ENCODE assay signal across 26 mouse cellular contexts in the genomic region with DNA sequence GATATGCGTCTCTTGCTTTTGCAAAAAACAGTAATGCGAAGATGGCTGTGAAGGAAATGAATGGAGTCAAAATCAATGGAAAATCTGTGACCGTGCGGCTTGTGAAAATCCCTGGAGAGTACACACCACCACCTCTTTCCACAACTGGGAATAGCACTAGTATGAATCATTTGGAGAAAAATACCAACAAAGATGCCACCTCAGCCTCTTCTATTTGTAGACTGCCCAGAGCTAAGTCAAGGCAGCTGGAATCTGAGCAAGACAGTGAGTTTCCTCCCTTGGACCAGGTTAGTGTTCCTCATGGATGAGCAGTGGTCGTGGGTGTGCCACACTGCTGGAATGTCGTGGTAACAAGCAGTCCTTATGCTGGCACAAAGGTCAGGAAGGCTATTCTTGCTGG. TPM values are rescaled to one million over a fixed set of nuclear protein-coding genes. Genes with fewer than 3 reads are reported as not detected.
DNase-seq lines count a peak whose midpoint lies in the region; ATAC-seq lines count a peak whose summit lies in the region.
"Had no signal": no experiment of that assay in that cellular context is flagged by ENCODE, and none has a peak within 500 bp of the region (broad histone marks: within the 10 kb centered on the region; RNA-seq: fewer than 3 reads in every experiment).

No protein-coding gene starts in this region.

- no peaks in the 10 kb centered on the region for H3K27me3 ChIP-seq in heart, embryonic 12.5 days (replicated peaks)
- H3K27me3 ChIP-seq: embryonic facial prominence, embryonic 13.5 days; embryonic facial prominence, embryonic 15.5 days; forebrain, embryonic 12.5 days; Patski had no signal

- ATAC-seq in heart, embryonic 12.5 days (ENCODE audit: insufficient number of reproducible peaks, low FRiP score): no peak
- ATAC-seq: activated CD4-positive, CD25-positive, alpha-beta regulatory T cell, adult 4 months; forebrain, embryonic 14.5 days; forebrain, embryonic 16.5 days; Patski had no signal

- no peak overlapping the region for H3K9ac ChIP-seq in heart, embryonic 12.5 days
- H3K9ac ChIP-seq: embryonic facial prominence, embryonic 13.5 days; embryonic facial prominence, embryonic 15.5 days; forebrain, embryonic 12.5 days had no signal

- no peak overlapping the region for H3K4me3 ChIP-seq in heart, embryonic 12.5 days
- H3K4me3 ChIP-seq: embryonic facial prominence, embryonic 13.5 days; embryonic facial prominence, embryonic 15.5 days; erythroblast, embryonic 14.5 days; forebrain, embryonic 10.5 days; forebrain, embryonic 12.5 days had no signal

- H3K9me3 ChIP-seq in heart, embryonic 12.5 days (replicated peaks): no peaks in the 10 kb centered on the region
- H3K9me3 ChIP-seq: embryonic facial prominence, embryonic 13.5 days; embryonic facial prominence, embryonic 15.5 days; forebrain, embryonic 10.5 days; forebrain, embryonic 12.5 days had no signal

- H3K4me1 ChIP-seq in heart, embryonic 12.5 days (replicated peaks): peaks cover 12% of the 10 kb centered on the region; the same call in 1 of the 2 replicates
- H3K4me1 ChIP-seq: embryonic facial prominence, embryonic 13.5 days; embryonic facial prominence, embryonic 15.5 days; forebrain, embryonic 10.5 days; forebrain, embryonic 12.5 days had no signal

- 78% methylated on average over 6 of the region's 6 CpGs for WGBS in heart, embryonic 12.5 days

- peak; percentile 61 for DNase-seq in heart, adult 11 months
- peak; percentile 42 for DNase-seq in 3T3-L1 (ENCODE audit: low read depth, low spot score)
- peak; percentile 29 for DNase-seq in brain, adult 2 months (ENCODE audit: low read depth, low spot score)
- DNase-seq in adrenal gland, postnatal 10 days: no peak
- DNase-seq in urinary bladder, postnatal 25 days (ENCODE audit: low spot score): no peak
- DNase-seq: adrenal gland, adult 8-10 months; adrenal gland, postnatal 25 days; cerebellum, adult 11-12 months; cerebellum, adult 8-10 months; cerebellum, adult 9-11 months; cerebellum, postnatal 14 days; cerebellum, postnatal 36 days; embryo, embryonic 11 days had no signal

- H3K4me2 ChIP-seq in heart, embryonic 12.5 days: no peak overlapping the region
- H3K4me2 ChIP-seq: embryonic facial prominence, embryonic 13.5 days; embryonic facial prominence, embryonic 15.5 days; forebrain, embryonic 12.5 days had no signal

- no peaks in the 10 kb centered on the region for H3K36me3 ChIP-seq in heart, embryonic 12.5 days
- H3K36me3 ChIP-seq: embryonic facial prominence, embryonic 13.5 days; embryonic facial prominence, embryonic 15.5 days; forebrain, embryonic 10.5 days; forebrain, embryonic 12.5 days had no signal

- H3K27ac ChIP-seq in heart, embryonic 12.5 days (ENCODE audit: poor library complexity, severe bottlenecking): no peak overlapping the region
- H3K27ac ChIP-seq: embryonic facial prominence, embryonic 13.5 days; embryonic facial prominence, embryonic 15.5 days; forebrain, embryonic 10.5 days; forebrain, embryonic 12.5 days had no signal

RNA-seq across cellular contexts. Expression of a gene that starts 12.8 kb away (rescaled TPM):
- 20.2 and 20.9 TPM in 2 replicates for polyA plus RNA-seq in heart, embryonic 12.5 days (2016; fragmentation: Nextera tagmentation; extraction: Ambion mirVana)
- 10 to 100 TPM in 1 of 2 experiments, 1 to 10 TPM in 1; 8.3 to 11.3 TPM for total RNA-seq in adrenal gland, postnatal 10 days (2021)
- polyA plus RNA-seq: Patski had no signal

RNA-seq across cellular contexts. Expression of a gene that starts 21.9 kb away (rescaled TPM):
- polyA plus RNA-seq in heart, embryonic 12.5 days (2016; fragmentation: Nextera tagmentation; extraction: Ambion mirVana): 2.1 and 2.7 TPM in 2 replicates
- under 1 TPM; 0.21 to 0.30 TPM for total RNA-seq in adrenal gland, postnatal 10 days (2021)
- total RNA-seq: adrenal gland, adult 18-20 months; adrenal gland, adult 8-10 months; MEL had no signal
- polyA plus RNA-seq: C2C12; erythroblast, embryonic 14.5 days had no signal

Comparison
In these comparisons a context has a peak if more than half of its experiments do, and no peak if none do; other contexts are left out.
1. DNase-seq: peak in heart, adult 11 months (single experiment), 3T3-L1 (single experiment) and brain, adult 2 months (single experiment); none in adrenal gland, postnatal 10 days (single experiment) and urinary bladder, postnatal 25 days (single experiment).